Mouse (Mus musculus) liver, embryonic 14.5 days (tissue): ENCODE data around the gene Zfp704. TPM values are rescaled to one million over a fixed set of nuclear protein-coding genes. Genes with fewer than 3 reads are reported as not detected.

Experiments
- ATAC-seq: fragments of 200-750 bp; cut with Nextera tagmentation; 2 replicates; pipeline ENCODE4 v1.8.0; 2017; ENCODE audit warnings: moderate number of reproducible peaks, mild to moderate bottlenecking, moderate library complexity; ENCODE audit not compliant: insufficient read depth
- DNase-seq, 3 experiments: peaks; one replicate each; pipeline ENCODE4 v3.0.0-alpha.2; 2012 to 2013; ENCODE audit warnings: low read depth in 3 of 3, low spot score in 3 of 3
- H3K27ac ChIP-seq: fragments of 300-500 bp; sonication (generic); 2 replicates; pipeline ENCODE4 v1.5.1; 2014; ENCODE audit warnings: moderate library complexity, mild to moderate bottlenecking, control low read depth, inconsistent platforms
- H3K27me3 ChIP-seq: fragments of 300-500 bp; sonication (generic); 2 replicates; pipeline ENCODE4 v1.6.1; 2014; ENCODE audit warnings: mild to moderate bottlenecking, low read length, moderate library complexity; ENCODE audit not compliant: control insufficient read depth, insufficient read depth
- H3K36me3 ChIP-seq: fragments of 300-500 bp; sonication (generic); replicated peaks from 2 replicates; pipeline ENCODE4 v1.6.1; 2014; ENCODE audit warnings: low read depth; ENCODE audit not compliant: control insufficient read depth, insufficient read depth
- H3K4me1 ChIP-seq, 2 experiments: fragments of 200-500 bp in 1 of 2; fragments of 300-500 bp in 1 of 2; sonication (generic) in 1 of 2; replicated peaks; 2 replicates each; pipeline ENCODE4 v1.6.1; 2012 to 2014; ENCODE audit warnings: antibody characterized with exemption in 1 of 2, inconsistent platforms in 1 of 2, low read length in 1 of 2; ENCODE audit not compliant: control insufficient read depth in 2 of 2, insufficient read depth in 2 of 2
- H3K4me2 ChIP-seq: fragments of 300-500 bp; sonication (generic); 2 replicates; pipeline ENCODE4 v1.6.1; 2014; ENCODE audit warnings: low read depth, mild to moderate bottlenecking, control low read depth, moderate library complexity
- H3K4me3 ChIP-seq, 2 experiments: fragments of 200-500 bp in 1 of 2; fragments of 300-500 bp in 1 of 2; sonication (generic) in 1 of 2; 2 replicates each; pipeline ENCODE4 v1.5.1; 2012 to 2014; ENCODE audit warnings: low read depth in 2 of 2, low read length in 2 of 2, mild to moderate bottlenecking in 2 of 2, control low read depth in 1 of 2, inconsistent platforms in 1 of 2, moderate library complexity in 1 of 2; ENCODE audit not compliant: insufficient read depth in 1 of 2
- H3K9ac ChIP-seq: fragments of 300-500 bp; sonication (generic); replicated peaks from 2 replicates; pipeline ENCODE4 v1.6.1; 2014; ENCODE audit warnings: mild to moderate bottlenecking, control low read depth, moderate library complexity
- H3K9me3 ChIP-seq: fragments of 300-500 bp; sonication (generic); 2 replicates; pipeline ENCODE4 v1.6.1; 2016; ENCODE audit warnings: low read length, mixed read lengths; ENCODE audit not compliant: control insufficient read depth
- CTCF ChIP-seq: IDR thresholded peaks from 2 replicates; pipeline ENCODE4 v1.5.1; 2016; ENCODE audit warnings: antibody characterized with exemption, low read depth, control low read depth
- EP300 ChIP-seq: IDR thresholded peaks from 2 replicates; pipeline ENCODE4 v1.6.1; 2016; ENCODE audit warnings: antibody characterized with exemption, low read depth
- WGBS: fragments of 180-500 bp; shearing (Covaris S2); extraction: QIAGEN DNeasy Blood & Tissue Kit; methylation state at CpG from one replicate; pipeline ENCODE4 v1.1.7; 2014; ENCODE audit not compliant: insufficient replicate concordance; 5-methylcytosine and 5-hydroxymethylcytosine counted together
- polyA plus RNA-seq, 2 experiments: library from polyadenylated mRNA; depleted of rRNA in 1 of 2; stranded (reverse) in 1 of 2; unstranded in 1 of 2; fragments of >200 nt; fragmentation: Nextera tagmentation in 1 of 2; extraction: Ambion mirVana in 1 of 2; gene quantifications; 2 replicates each; pipeline versions ENCODE4 v1.2.1 to v1.2.3; 2012 to 2014

The Zfp704 gene
- polyA plus RNA-seq, 2 experiments: 0.94 to 1.1 TPM

DNA sequence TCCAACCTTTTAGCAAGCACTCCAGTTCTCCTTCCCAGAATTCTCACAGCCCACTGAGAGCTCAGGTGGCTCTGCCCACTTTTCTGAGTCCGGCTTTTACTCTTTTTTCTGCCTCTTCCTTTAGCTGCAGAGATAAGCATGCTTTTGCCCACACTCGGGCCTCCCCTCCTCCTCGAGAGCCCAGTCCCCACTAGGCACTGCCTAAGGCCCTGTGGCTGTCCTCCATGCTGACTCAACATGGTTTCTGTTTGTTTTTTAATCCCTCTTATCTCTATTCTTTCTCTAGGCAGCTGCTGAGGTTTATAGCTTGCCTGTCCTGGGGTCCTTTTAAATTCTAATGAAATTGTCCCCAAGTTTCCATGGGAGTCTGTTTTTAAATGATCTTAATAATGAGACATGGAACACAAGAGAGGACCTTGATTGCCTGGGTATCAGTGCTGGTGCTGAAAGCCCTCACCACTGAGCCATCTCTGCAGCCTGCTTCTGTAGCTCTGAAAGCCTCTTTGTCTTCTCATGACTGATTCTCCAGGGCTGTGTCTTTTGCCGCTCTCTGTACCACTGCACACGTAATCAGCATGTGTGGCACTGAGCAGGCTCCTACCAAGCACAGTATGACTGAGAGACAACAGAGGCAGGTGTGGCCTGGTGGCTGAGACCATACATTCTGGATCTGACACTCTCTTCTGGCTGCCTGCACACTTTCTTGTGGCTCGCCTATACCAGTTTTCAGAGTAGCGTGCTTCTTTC lies 160.5 kb downstream of the Zfp704 start:
- ATAC-seq (no peak), DNase-seq (no peak)
- WGBS: 48% methylated on average over 7 of the region's 7 CpGs
- Histone ChIP-seq H3K27ac (no peak overlapping the region), H3K9ac (no peak overlapping the region), H3K27me3 (no peaks in the 10 kb centered on the region), H3K4me2 (no peak overlapping the region), H3K36me3 (no peaks in the 10 kb centered on the region; the same call in 1 of the 2 replicates), H3K4me3 (no peak overlapping the region), H3K9me3 (no peaks in the 10 kb centered on the region), H3K4me1 (no peaks in the 10 kb centered on the region; a peak in 1 of 4 replicates)
- no peak for TF ChIP-seq CTCF
- TF ChIP-seq EP300: no peak

- H3K4me1 ChIP-seq: no peaks in the 10 kb centered on the region
- H3K9me3 ChIP-seq: no peaks in the 10 kb centered on the region
- 63% methylated on average over 5 of the region's 5 CpGs for WGBS
- no peaks in the 10 kb centered on the region; the same call in 1 of the 2 replicates for H3K36me3 ChIP-seq
- no peak overlapping the region for H3K9ac ChIP-seq
- no peak overlapping the region for H3K4me3 ChIP-seq
- no peaks in the 10 kb centered on the region for H3K27me3 ChIP-seq
- H3K4me2 ChIP-seq: no peak overlapping the region
- ATAC-seq (no peak), DNase-seq (no peak)
- no peak overlapping the region for H3K27ac ChIP-seq
- peak; percentile 24; the same call in 1 of the 2 replicates for TF ChIP-seq CTCF
- TF ChIP-seq EP300: no peak
Measured at GRCm38 (mm10) chr3:9448541-9448940, 161.3 kb downstream of the Zfp704 start.

GRCm38 (mm10) chr3:9444558-9444957 lies 165.3 kb downstream of the Zfp704 start:
- no peaks in the 10 kb centered on the region for H3K9me3 ChIP-seq
- H3K27ac ChIP-seq: no peak overlapping the region
- ATAC-seq (no peak), DNase-seq (no peak)
- no peak overlapping the region for H3K4me2 ChIP-seq
- H3K27me3 ChIP-seq: no peaks in the 10 kb centered on the region
- H3K36me3 ChIP-seq: no peaks in the 10 kb centered on the region; the same call in 1 of the 2 replicates
- H3K4me1 ChIP-seq: 0 out of 4 replicates have a peak, but pooled peaks cover 0 to 1% of the 10 kb centered on the region in 2 experiments
- no peak for TF ChIP-seq EP300
- no peak for TF ChIP-seq CTCF
- H3K4me3 ChIP-seq: no peak overlapping the region
- WGBS: 65% methylated on average over 5 of the region's 5 CpGs
- no peak overlapping the region for H3K9ac ChIP-seq

- no peak overlapping the region for H3K4me2 ChIP-seq
- H3K36me3 ChIP-seq: no peaks in the 10 kb centered on the region; the same call in 1 of the 2 replicates
- H3K9me3 ChIP-seq: no peaks in the 10 kb centered on the region
- no peak for TF ChIP-seq CTCF
- no peak for TF ChIP-seq EP300
- H3K27me3 ChIP-seq: no peaks in the 10 kb centered on the region
- DNase-seq: no peak
- no peak for ATAC-seq
- H3K4me1 ChIP-seq: 0 out of 4 replicates have a peak, but pooled peaks cover 0 to 1% of the 10 kb centered on the region in 2 experiments
- H3K9ac ChIP-seq: no peak overlapping the region
- no peak overlapping the region for H3K27ac ChIP-seq
- H3K4me3 ChIP-seq: no peak overlapping the region
- WGBS: 67% methylated on average over 7 of the region's 7 CpGs
Measured at GRCm38 (mm10) chr3:9443981-9444380, 165.9 kb downstream of the Zfp704 start.

DNA sequence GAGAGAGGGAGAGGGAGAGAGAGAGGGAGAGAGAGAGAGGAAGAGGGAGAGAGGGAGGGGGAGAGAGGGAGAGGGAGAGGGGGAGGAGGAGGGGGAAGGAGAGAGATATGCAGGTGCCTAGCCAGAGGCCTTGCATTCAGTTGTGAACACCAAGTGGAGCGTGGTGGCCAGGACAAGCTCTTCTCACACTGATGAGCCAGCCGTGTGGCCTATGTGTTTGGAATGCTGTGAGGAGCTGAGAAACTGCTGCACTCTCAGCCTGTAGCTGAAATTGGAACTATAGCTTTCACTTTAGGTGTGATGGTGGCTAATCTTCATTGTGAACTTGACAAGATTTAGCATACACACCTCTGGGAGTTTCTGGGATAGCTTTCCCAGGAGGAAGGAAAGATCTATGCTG lies 166.4 kb downstream of the Zfp704 start:
- H3K4me3 ChIP-seq: no peak overlapping the region
- H3K4me2 ChIP-seq: no peak overlapping the region
- no peak for TF ChIP-seq EP300
- TF ChIP-seq CTCF: no peak
- DNase-seq (no peak), ATAC-seq (no peak)
- H3K36me3 ChIP-seq: no peaks in the 10 kb centered on the region; the same call in 1 of the 2 replicates
- no peaks in the 10 kb centered on the region for H3K9me3 ChIP-seq
- no peak overlapping the region for H3K9ac ChIP-seq
- H3K4me1 ChIP-seq: 0 out of 4 replicates have a peak, but pooled peaks cover 0 to 1% of the 10 kb centered on the region in 2 experiments
- WGBS: 67% methylated on average over 2 of the region's 2 CpGs
- H3K27ac ChIP-seq: no peak overlapping the region
- H3K27me3 ChIP-seq: no peaks in the 10 kb centered on the region
